Mouse (Mus musculus) splenic B cell, adult 2 months (primary cell): ENCODE results near the gene Slc9a9.

Experiments used
- DNase-seq: peaks from one replicate; pipeline ENCODE4 v3.0.0-alpha.2; 2011; ENCODE audit warnings: low read depth, low spot score
- H3K27me3 ChIP-seq: 2 replicates; pipeline ENCODE4 v1.6.1; 2012; ENCODE audit warnings: mild to moderate bottlenecking, low read length, moderate library complexity, mixed read lengths; ENCODE audit not compliant: control insufficient read depth, poor library complexity, insufficient read depth, severe bottlenecking
- H3K36me3 ChIP-seq: 2 replicates; pipeline ENCODE4 v1.6.1; 2012; ENCODE audit warnings: mild to moderate bottlenecking, low read length, moderate library complexity, mixed read lengths; ENCODE audit not compliant: control insufficient read depth, poor library complexity, insufficient read depth, severe bottlenecking

Slc9a9 gene

GRCm38 (mm10) chr9:94734320-94734719 is 64.6 kb downstream of the Slc9a9 start:
- no peaks in the 10 kb centered on the region for H3K36me3 ChIP-seq
- H3K27me3 ChIP-seq, result no peaks in the 10 kb centered on the region
- no peak for DNase-seq

GRCm38 (mm10) chr9:94737226-94737625 is 67.5 kb downstream of the Slc9a9 start:
- DNase-seq, result no peak
- Histone ChIP-seq H3K36me3 (no peaks in the 10 kb centered on the region), H3K27me3 (no peaks in the 10 kb centered on the region)

DNA sequence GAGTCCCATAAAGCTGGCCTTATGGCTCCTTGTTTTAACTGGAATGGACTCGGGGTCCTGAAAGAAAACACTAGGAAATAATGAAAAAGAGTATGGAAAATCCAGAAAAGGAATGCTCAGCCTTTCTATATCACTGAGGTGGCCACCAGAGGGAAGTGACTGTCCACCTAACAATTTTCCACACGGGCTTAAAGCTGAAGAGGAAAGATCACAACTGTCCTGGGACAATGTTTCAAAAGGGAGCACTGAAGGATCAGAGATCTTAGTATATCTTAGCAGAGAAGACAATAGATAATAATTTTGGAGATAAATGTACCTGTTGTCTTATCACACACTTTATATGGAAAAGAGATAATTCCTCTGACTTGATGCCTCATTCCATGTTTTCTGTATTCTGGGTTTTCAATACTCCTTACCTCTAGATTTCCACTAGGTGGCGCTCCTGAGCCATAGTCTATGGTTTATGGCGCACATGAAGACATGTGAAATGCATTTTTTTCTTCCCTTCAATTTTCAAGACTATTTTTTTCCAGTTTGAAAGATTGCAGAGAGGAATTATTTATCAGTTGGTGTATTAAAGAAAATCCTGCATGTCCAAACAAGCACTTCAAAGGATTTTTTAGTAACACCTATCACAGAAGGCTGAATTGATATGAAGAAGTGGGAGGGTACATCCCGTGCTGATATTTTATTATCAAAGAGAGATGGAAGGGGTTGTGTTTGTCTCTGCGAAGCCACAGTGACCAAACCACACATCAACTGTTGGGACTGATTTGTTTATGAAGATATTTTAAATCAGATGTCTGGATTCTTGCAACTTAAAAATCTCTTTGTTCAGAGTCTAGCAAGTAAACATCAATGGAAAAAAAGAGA is 69.1 kb downstream of the Slc9a9 start:
- H3K36me3 ChIP-seq, result no peaks in the 10 kb centered on the region
- DNase-seq, result peak; percentile 69
- no peaks in the 10 kb centered on the region for H3K27me3 ChIP-seq

DNA sequence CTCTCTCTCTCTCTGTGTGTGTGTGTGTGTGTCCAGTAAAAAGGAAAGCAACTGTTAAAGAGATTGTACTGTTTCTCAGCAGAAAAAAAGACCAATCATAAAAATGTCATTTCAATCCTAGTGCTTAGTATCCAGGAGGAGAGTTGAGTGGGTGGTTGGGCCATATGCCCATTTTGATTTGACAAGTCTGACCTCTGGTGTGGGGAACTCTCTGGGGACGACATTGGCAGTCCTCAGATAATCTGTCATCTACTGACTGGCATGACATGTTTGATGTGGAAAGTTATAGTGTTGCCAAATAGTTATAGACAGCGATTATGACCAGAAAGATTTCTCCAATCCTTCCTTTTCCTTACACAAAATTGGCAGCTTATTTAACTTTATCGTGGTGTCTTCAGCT is 71.1 kb downstream of the Slc9a9 start:
- H3K36me3 ChIP-seq, result no peaks in the 10 kb centered on the region
- DNase-seq, result no peak
- no peaks in the 10 kb centered on the region for H3K27me3 ChIP-seq

DNA sequence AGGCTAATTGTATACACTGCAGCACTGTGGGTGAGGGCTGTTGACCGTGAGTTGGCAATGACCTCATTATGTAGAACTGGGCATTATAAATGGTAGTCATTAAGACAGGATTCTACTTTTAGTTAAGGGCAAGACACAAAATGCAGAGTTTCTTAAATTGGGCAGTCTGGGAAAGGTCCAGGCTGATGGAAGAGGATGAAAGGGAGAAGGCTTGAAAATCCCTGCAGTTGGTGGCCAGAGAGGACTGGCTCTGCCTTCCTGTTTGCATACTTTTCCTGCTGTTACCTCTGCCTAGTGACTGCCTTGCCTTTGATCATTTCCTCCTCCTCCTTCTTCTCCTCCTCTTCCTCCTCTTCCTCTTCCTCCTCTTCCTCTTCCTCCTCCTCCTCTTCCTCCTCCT is 73.6 kb downstream of the Slc9a9 start:
- no peaks in the 10 kb centered on the region for H3K36me3 ChIP-seq
- no peak for DNase-seq
- H3K27me3 ChIP-seq, result no peaks in the 10 kb centered on the region

GRCm38 (mm10) chr9:94748503-94748902 is 78.8 kb downstream of the Slc9a9 start:
- Histone ChIP-seq H3K27me3 (no peaks in the 10 kb centered on the region), H3K36me3 (no peaks in the 10 kb centered on the region)
- DNase-seq, result no peak

- no peaks in the 10 kb centered on the region for H3K27me3 ChIP-seq
- DNase-seq, result no peak
- no peaks in the 10 kb centered on the region for H3K36me3 ChIP-seq
Observed at GRCm38 (mm10) chr9:94750187-94750586, 80.5 kb downstream of the Slc9a9 start.

DNA sequence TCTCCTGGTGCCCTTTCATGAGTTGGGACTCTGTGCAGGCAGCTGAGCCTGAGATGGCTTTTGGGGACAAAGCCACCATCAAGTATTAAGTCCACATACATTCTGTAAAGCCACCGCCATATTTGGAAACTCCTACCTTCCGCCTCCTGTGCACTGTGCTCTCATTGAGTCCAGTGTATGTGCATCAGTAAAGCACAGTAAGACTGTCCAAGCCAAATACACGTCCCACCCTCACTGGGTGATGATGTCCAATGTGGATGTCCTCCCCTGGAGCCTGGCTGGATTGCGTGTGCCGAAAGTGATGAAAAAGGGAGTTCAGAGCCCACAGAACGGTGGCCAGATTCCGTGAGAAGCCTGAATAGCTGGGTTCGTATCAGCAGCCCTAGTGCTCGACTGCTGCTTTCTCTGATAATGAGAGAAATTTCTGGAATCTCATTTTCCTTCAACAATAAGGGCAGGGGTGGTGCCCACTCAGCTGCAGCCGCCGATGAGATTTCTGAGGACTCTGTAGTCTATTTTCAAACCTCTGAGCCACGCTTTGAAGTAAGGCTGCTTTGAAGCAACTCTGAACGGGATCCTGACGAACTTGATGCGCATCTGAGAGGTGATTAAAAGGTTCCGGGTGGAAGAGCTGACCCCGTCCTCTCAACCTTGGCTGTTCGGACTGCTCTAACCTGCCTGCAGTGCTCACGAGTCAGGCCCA is 81.4 kb downstream of the Slc9a9 start:
- DNase-seq, result no peak
- Histone ChIP-seq H3K27me3 (no peaks in the 10 kb centered on the region), H3K36me3 (no peaks in the 10 kb centered on the region)

GRCm38 (mm10) chr9:94751638-94752021 is 81.9 kb downstream of the Slc9a9 start:
- Histone ChIP-seq H3K36me3 (no peaks in the 10 kb centered on the region), H3K27me3 (no peaks in the 10 kb centered on the region)
- DNase-seq, result no peak

DNA sequence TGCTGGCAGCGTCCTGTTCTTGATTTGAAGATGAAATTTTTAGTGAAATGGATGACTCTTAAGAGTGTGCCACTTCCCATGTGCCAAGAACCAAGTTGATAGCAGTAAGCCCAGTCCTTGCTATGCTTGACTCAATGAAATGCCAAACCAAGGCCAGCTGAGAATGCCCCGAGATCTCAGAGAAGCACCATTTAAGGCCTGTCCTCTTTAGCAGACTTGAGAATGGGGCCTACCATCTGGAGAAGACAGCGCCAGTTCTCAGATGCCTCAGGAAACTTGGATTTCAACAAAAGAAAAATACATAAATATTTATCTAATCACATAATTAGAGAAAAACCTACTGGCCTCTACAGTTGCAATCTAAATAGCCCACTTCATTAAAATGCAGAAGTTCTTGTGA is 82.4 kb downstream of the Slc9a9 start:
- DNase-seq, result no peak

GRCm38 (mm10) chr9:94759904-94760303 is 90.2 kb downstream of the Slc9a9 start:
- Histone ChIP-seq H3K36me3 (no peaks in the 10 kb centered on the region), H3K27me3 (no peaks in the 10 kb centered on the region)
- no peak for DNase-seq

More for the DNA sequence above, 82.4 kb downstream of the Slc9a9 start:
- Histone ChIP-seq H3K36me3 (no peaks in the 10 kb centered on the region), H3K27me3 (no peaks in the 10 kb centered on the region)

DNA sequence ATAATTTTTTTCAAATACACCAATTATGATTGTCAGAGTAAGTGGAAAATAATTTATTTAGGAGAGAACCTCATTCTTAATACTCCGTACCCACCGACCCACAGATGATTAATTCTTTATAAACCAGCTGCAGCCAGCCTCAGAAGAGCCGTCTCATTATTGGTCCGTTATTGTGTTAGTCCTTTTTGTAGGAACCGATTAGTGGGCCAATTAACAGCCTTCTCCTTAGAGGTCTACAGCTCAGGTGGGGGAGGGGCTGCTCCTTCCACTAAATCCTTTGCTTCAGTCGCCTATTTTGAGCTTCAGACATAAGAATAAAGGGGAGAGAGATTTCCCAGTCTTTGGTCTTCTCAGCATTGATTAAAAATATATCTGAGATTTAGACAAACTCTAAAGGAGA is 98.4 kb downstream of the Slc9a9 start:
- no peaks in the 10 kb centered on the region for H3K36me3 ChIP-seq
- DNase-seq, result no peak
- no peaks in the 10 kb centered on the region for H3K27me3 ChIP-seq

GRCm38 (mm10) chr9:94768524-94768923 is 98.8 kb downstream of the Slc9a9 start:
- H3K36me3 ChIP-seq, result no peaks in the 10 kb centered on the region
- DNase-seq, result no peak
- H3K27me3 ChIP-seq, result no peaks in the 10 kb centered on the region

- Histone ChIP-seq H3K36me3 (no peaks in the 10 kb centered on the region), H3K27me3 (no peaks in the 10 kb centered on the region)
- DNase-seq, result no peak
Observed at GRCm38 (mm10) chr9:94773357-94773756, 103.6 kb downstream of the Slc9a9 start.

DNA sequence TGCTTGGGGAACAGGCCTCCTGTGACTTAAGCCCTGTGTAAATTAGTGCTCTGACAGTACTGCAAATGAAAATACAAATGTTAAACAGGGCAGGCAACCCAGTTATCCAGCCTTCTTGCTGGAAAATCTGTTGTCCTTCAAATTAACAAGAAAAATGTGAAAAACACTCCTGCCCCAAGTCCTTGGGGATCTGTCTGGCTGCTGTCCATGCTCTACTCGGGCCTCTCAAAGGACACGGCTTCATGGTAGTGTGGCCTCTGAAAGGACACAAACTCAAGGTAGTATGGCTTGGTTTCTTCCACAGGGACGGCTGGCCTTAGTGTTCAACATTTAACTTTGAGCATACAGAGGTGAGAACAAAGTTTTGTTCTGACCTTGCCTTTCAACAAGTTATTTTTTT is 118.6 kb downstream of the Slc9a9 start:
- Histone ChIP-seq H3K36me3 (no peaks in the 10 kb centered on the region), H3K27me3 (no peaks in the 10 kb centered on the region)
- DNase-seq, result no peak
